Mouse (Mus musculus) cerebellum, adult 11 months (tissue): ENCODE measurements around the gene Mdm1.
"Not testable (repeated sequence)": the region's sequence is repeated elsewhere in the genome, so short reads cannot be mapped to it uniquely, and the experiment has no call there.

Experiments used
- DNase-seq: peaks from one replicate; pipeline ENCODE4 v3.0.0; 2022

The Mdm1 gene

GRCm38 (mm10) chr10:118125236-118125635, 16.4 kb upstream of the Mdm1 start:
- DNase-seq, result no peak

GRCm38 (mm10) chr10:118125776-118126445, 15.7 kb upstream of the Mdm1 start:
- DNase-seq, result no peak

- no peak for DNase-seq
These were observed 12.5 kb upstream of the Mdm1 start for GRCm38 (mm10) chr10:118129001-118129682.

- no peak for DNase-seq
These were observed 11.6 kb upstream of the Mdm1 start for GRCm38 (mm10) chr10:118130016-118130415.

- DNase-seq, result no peak
These were observed 8.6 kb upstream of the Mdm1 start for GRCm38 (mm10) chr10:118132993-118133392.

- no peak for DNase-seq
These were observed 3.1 kb upstream of the Mdm1 start for GRCm38 (mm10) chr10:118138508-118138907.

- DNase-seq, result no peak
These were observed 1.6 kb upstream of the Mdm1 start for GRCm38 (mm10) chr10:118139837-118140570.

- no peak for DNase-seq
These were observed 532 bp downstream of the Mdm1 start for GRCm38 (mm10) chr10:118141884-118142801.

GRCm38 (mm10) chr10:118149381-118149780, 7.8 kb downstream of the Mdm1 start:
- DNase-seq, result no peak

GRCm38 (mm10) chr10:118150866-118151265, 9.3 kb downstream of the Mdm1 start:
- no peak for DNase-seq

GRCm38 (mm10) chr10:118155932-118156331, 14.3 kb downstream of the Mdm1 start:
- no peak for DNase-seq

- no peak for DNase-seq
These were observed 19.5 kb downstream of the Mdm1 start for GRCm38 (mm10) chr10:118161131-118161530.

- no peak for DNase-seq
These were observed 27.6 kb downstream of the Mdm1 start for GRCm38 (mm10) chr10:118169212-118169611.

- DNase-seq, result no peak
These were observed 30.8 kb downstream of the Mdm1 start for GRCm38 (mm10) chr10:118172416-118172815.

GRCm38 (mm10) chr10:118172876-118173275, 31.3 kb downstream of the Mdm1 start:
- no peak for DNase-seq

- not testable (repeated sequence) for DNase-seq
These were observed 33.9 kb downstream of the Mdm1 start for GRCm38 (mm10) chr10:118175542-118175941.

- DNase-seq, result no peak
These were observed 37.1 kb downstream of the Mdm1 start for GRCm38 (mm10) chr10:118178735-118179151.

GRCm38 (mm10) chr10:118179265-118179664, 37.7 kb downstream of the Mdm1 start:
- DNase-seq, result no peak

- not testable (repeated sequence) for DNase-seq
These were observed 53.5 kb downstream of the Mdm1 start for GRCm38 (mm10) chr10:118195150-118195549.

GRCm38 (mm10) chr10:118204642-118205041, 63.0 kb downstream of the Mdm1 start, which contains the start of gene Il22:
Gene Il22, plus strand, starts transcription at chr10:118204942.
- no peak for DNase-seq

- not testable (repeated sequence) for DNase-seq
These were observed 74.2 kb downstream of the Mdm1 start for GRCm38 (mm10) chr10:118215719-118216393.
